Mouse (Mus musculus) liver, postnatal 0 days (tissue): Measurements from ENCODE around the gene Fbln1. TPM values are rescaled to one million over a fixed set of nuclear protein-coding genes. Genes with fewer than 3 reads are reported as not detected.

Experiments
- ATAC-seq: fragments of 200-750 bp; cut with Nextera tagmentation; 2 replicates; pipeline ENCODE4 v1.8.0; 2017; ENCODE audit warnings: mild to moderate bottlenecking, moderate library complexity
- DNase-seq: peaks from one replicate; pipeline ENCODE4 v3.0.0-alpha.2; 2016
- H3K27ac ChIP-seq: fragments of 300-500 bp; sonication (generic); 2 replicates; pipeline ENCODE4 v1.5.1; 2014; ENCODE audit warnings: antibody characterized with exemption, moderate library complexity, mild to moderate bottlenecking, low read depth
- H3K27me3 ChIP-seq: fragments of 300-500 bp; sonication (generic); 2 replicates; pipeline ENCODE4 v1.6.1; 2014; ENCODE audit warnings: low read length, control low read depth, mixed read lengths; ENCODE audit not compliant: insufficient read depth
- H3K36me3 ChIP-seq: fragments of 300-500 bp; sonication (generic); replicated peaks from 2 replicates; pipeline ENCODE4 v1.6.1; 2014; ENCODE audit warnings: mild to moderate bottlenecking, control low read depth, low read length, moderate library complexity, mixed read lengths; ENCODE audit not compliant: insufficient read depth
- H3K4me1 ChIP-seq: fragments of 300-500 bp; sonication (generic); 2 replicates; pipeline ENCODE4 v1.6.1; 2014; ENCODE audit warnings: antibody characterized with exemption, mild to moderate bottlenecking, control low read depth; ENCODE audit not compliant: insufficient read depth
- H3K4me2 ChIP-seq: fragments of 300-500 bp; sonication (generic); 2 replicates; pipeline ENCODE4 v1.6.1; 2014; ENCODE audit warnings: low read depth, mild to moderate bottlenecking, low read length, moderate library complexity, mixed read lengths
- H3K4me3 ChIP-seq: fragments of 300-500 bp; sonication (generic); 2 replicates; pipeline ENCODE4 v1.5.1; 2014; ENCODE audit warnings: low read depth, low read length
- H3K9ac ChIP-seq: fragments of 300-500 bp; sonication (generic); replicated peaks from 2 replicates; pipeline ENCODE4 v1.6.1; 2014; ENCODE audit warnings: mild to moderate bottlenecking, moderate library complexity
- H3K9me3 ChIP-seq: fragments of 300-500 bp; sonication (generic); 2 replicates; pipeline ENCODE4 v1.6.1; 2016; ENCODE audit warnings: mild to moderate bottlenecking, control low read depth, low read length, mixed read lengths
- CTCF ChIP-seq: sonication (generic); IDR thresholded peaks from 2 replicates; pipeline ENCODE4 v1.5.1; 2016; ENCODE audit warnings: antibody characterized with exemption, low read depth
- EP300 ChIP-seq: IDR thresholded peaks from 2 replicates; pipeline ENCODE4 v1.6.1; 2016; ENCODE audit warnings: antibody characterized with exemption, low read depth, mild to moderate bottlenecking
- WGBS: fragments of 180-500 bp; shearing (Covaris S2); extraction: QIAGEN DNeasy Blood & Tissue Kit; methylation state at CpG from one replicate; pipeline ENCODE4 v1.1.7; 2014; ENCODE audit not compliant: insufficient replicate concordance; 5-methylcytosine and 5-hydroxymethylcytosine counted together
- polyA plus RNA-seq: library from polyadenylated mRNA; unstranded; fragments of >200 nt; fragmentation: Nextera tagmentation; extraction: Ambion mirVana; gene quantifications from 2 replicates; pipeline ENCODE4 v1.2.1, GENCODE M21; 2015

Gene Fbln1
- polyA plus RNA-seq: 2.6 and 2.8 TPM in 2 replicates

DNA sequence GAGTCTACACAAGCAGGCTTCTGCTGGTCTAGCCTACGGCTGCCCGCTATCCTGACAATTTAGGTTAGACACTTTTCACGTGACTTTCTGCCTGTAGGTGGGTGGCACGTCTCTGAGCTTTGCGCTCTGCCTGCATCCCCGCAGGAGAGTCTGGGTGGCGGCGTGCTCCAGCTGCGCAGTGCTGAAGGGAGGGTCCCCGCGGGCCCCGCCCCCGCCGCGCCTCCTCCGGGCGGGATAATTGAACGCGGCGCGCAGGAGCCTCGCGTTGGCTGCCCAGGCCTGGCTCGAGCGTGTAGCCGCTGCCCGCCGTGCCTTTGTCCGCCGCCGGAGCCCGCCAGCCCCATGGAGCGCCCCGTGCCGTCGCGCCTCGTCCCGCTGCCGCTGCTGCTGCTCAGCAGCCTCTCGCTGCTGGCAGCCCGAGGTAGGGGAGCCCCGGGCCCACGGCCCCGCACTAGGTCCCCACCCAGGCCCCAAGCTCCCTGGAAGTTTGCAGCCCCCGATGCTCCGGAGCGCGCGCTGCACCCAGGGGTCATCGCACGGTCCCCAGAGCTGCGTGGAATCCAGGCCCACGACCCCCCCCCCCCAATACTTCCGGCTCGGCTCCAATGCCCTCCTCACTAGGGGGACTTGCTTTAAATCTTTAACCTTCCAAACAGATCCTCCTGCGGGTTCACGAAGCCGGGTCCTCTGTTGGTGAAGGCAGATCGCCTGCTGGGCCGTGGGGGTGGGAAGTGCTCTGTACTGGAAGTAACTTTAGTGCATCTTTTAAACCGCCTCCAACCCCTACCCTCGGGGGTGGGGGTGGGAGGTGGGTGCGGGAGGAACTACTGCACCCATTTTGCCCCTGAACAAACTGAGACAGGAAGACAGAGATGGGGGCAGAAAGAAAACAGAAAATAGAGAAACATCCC lies at the start of gene Fbln1:
Fbln1 (plus strand) TSS at position 158 of the 911 bp plus-strand sequence.
- under 1% methylated on average over 55 of the region's 64 CpGs for WGBS
- no peaks in the 10 kb centered on the region for H3K36me3 ChIP-seq
- peak within 1 kb of the TSS; percentile 63 for H3K4me2 ChIP-seq
- no peak for TF ChIP-seq CTCF
- TF ChIP-seq EP300: no peak
- no peaks in the 10 kb centered on the region for H3K9me3 ChIP-seq
- DNase-seq (peak; percentile 61), ATAC-seq (peak; percentile 48; the same call in 1 of the 2 replicates)
- H3K27ac ChIP-seq: no peak within 1 kb of the TSS
- peak within 1 kb of the TSS; percentile 31 for H3K4me3 ChIP-seq
- peaks cover 6% of the 10 kb centered on the region for H3K4me1 ChIP-seq
- peaks cover 9% of the 10 kb centered on the region; the same call in 1 of the 2 replicates for H3K27me3 ChIP-seq
- no peak within 1 kb of the TSS for H3K9ac ChIP-seq

DNA sequence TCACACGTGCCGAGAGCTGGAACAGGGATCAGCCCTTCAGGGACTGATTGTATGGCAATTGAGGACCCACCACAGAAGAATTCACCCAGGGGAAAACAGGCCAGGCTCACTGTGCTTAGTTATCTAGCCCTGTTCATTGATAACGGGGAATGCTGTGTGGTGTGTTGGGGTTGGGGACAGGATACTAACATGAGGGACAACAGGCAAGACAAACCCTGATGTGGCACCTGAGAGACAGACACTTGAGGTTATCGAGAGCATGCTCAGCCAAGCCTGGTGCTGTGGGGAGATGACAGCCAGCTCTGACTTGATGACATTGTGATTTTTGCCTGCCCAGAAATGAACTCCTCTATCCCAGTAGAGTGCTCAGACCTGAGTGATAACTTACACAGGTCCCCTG lies 49.6 kb upstream of the Fbln1 start:
- DNase-seq (no peak), ATAC-seq (no peak)
- no peak overlapping the region for H3K27ac ChIP-seq
- no peak overlapping the region for H3K4me2 ChIP-seq
- H3K4me3 ChIP-seq: no peak overlapping the region
- H3K36me3 ChIP-seq: no peaks in the 10 kb centered on the region
- no peaks in the 10 kb centered on the region for H3K27me3 ChIP-seq
- TF ChIP-seq CTCF (no peak), EP300 (no peak)
- 61% methylated on average over 4 of the region's 4 CpGs for WGBS
- no peaks in the 10 kb centered on the region for H3K9me3 ChIP-seq
- H3K9ac ChIP-seq: no peak overlapping the region
- H3K4me1 ChIP-seq: no peaks in the 10 kb centered on the region

DNA sequence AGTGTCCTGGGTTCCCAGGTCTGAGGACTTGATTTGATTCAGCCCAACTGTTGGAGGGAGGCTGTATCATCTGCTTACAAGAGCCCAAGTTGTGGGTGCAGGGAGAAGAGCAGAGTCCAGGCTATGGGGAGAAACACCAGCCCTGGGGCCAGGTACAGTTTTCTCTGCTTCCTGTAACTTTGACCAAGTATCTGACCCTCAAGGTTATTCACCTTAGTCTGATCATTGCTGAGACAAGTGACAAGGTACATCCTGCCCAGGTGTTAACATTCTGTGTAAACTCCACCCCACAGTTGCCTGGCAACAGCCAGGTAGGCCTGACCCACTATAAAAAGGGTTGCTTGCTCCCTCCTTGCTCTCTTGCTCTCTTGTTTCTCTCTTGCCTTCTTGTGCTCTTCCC lies 44.3 kb upstream of the Fbln1 start:
- Histone ChIP-seq H3K9me3 (no peaks in the 10 kb centered on the region), H3K27ac (no peak overlapping the region), H3K4me2 (no peak overlapping the region), H3K9ac (no peak overlapping the region), H3K4me3 (no peak overlapping the region), H3K27me3 (no peaks in the 10 kb centered on the region), H3K4me1 (no peaks in the 10 kb centered on the region), H3K36me3 (no peaks in the 10 kb centered on the region)
- no peak for TF ChIP-seq CTCF
- no peak for TF ChIP-seq EP300
- DNase-seq: no peak
- no peak for ATAC-seq

DNA sequence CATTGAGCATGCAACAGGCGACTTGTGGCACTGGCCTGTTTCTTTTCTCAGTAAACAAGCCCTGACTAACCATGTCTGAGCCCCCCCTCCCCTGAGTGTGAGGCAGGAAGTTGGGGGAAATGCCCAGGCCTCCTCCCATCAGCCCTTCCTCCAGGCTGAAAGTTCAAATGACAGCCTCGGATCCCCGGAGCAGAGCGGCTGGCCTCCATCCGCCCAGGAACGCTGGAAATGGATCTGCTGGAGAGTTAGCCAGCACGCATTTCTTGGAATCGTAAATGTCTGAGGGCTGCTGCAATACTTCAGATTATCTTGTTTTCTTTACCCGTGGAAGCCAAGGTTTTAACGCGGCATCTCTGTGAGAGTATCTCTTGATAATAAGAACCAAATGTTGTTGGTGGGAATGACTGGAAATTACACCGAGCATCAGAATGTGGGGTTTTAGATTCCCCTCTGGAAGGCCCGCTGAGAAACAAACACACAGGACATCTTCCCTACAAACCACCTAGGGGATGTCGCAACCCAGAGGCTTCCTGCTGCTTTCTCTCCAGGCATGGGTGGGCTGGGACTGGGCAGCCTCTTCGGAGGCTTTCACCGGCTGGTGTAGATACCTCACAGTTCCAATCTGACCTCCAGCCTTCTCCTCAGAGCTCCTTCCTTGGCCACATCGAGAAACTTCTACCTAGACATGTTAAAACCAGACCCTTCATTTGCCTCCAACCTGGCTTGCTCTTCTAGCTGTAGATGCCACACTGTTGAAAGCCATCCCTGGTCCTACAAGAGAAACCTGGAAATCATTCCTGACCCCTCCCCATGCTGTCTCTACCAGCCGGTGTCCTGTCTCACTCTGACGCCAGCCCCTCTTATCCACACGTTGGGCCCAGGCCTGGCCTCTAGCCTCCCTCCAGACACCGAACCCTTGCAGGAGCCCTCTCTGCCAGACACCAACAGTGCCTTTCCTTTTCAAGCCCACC lies 42.8 kb upstream of the Fbln1 start:
- H3K4me1 ChIP-seq: no peaks in the 10 kb centered on the region
- H3K36me3 ChIP-seq: no peaks in the 10 kb centered on the region
- TF ChIP-seq EP300: no peak
- no peak for TF ChIP-seq CTCF
- H3K9ac ChIP-seq: no peak overlapping the region
- no peaks in the 10 kb centered on the region for H3K9me3 ChIP-seq
- H3K27ac ChIP-seq: no peak overlapping the region
- H3K4me3 ChIP-seq: no peak overlapping the region
- WGBS: 45% methylated on average over 21 of the region's 21 CpGs
- DNase-seq: no peak
- H3K27me3 ChIP-seq: no peaks in the 10 kb centered on the region
- H3K4me2 ChIP-seq: no peak overlapping the region
- ATAC-seq: no peak

DNA sequence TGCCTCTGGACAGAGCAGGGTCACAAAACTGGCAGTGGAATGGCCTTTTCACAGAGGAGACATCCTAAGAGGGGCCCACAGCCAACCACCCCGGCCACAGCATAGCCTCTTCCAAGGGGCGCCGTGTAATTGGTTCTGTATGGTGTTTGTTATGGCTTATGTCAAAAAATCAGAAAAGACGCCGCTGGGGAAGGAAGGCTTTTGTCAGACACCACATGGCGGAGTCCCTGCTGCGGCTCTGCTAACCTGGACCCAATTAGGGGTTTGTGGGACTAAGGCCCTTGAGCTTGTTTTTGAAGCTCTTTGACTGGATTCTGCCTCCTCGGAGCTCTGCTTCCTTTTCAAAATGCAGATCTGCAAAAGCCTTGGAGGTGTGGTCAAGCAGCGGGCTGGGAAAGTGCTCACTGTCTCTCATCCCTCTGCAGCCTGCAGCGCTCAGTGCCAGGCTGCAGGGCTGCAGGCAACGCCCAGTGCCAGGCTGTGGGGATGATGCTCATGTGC lies 39.3 kb upstream of the Fbln1 start:
- Histone ChIP-seq H3K4me3 (no peak overlapping the region), H3K27ac (no peak overlapping the region), H3K4me2 (no peak overlapping the region), H3K4me1 (no peaks in the 10 kb centered on the region), H3K9me3 (no peaks in the 10 kb centered on the region), H3K9ac (no peak overlapping the region), H3K36me3 (no peaks in the 10 kb centered on the region), H3K27me3 (no peaks in the 10 kb centered on the region)
- WGBS: 53% methylated on average over 11 of the region's 11 CpGs
- DNase-seq (no peak), ATAC-seq (no peak)
- TF ChIP-seq EP300: no peak
- TF ChIP-seq CTCF: no peak
